Mouse (Mus musculus): ENCODE results near the gene Grifin. TPM values are rescaled to one million over a fixed set of nuclear protein-coding genes. Genes with fewer than 3 reads are reported as not detected.

Grifin gene
- total RNA-seq, 1 experiment from 2014 or later, result not detected

DNA sequence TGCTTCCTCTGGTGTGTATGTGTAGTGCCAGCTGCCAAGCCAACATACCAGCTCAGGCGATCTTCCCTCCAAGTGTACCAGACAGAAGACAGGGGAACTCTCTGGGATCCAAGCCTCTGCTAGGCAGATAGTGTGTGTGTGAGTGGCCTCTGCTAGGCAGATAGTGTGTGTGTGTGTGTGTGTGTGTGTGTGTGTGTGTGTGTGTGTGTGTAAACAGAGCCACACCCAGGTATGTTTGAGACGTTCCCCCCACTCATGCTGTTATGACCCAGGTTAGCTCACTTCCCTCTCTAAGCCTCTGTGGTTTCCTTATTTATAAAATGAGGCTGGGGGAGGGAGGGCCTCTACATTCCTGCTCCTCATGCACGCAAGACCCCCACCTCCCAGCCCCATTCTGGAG, 31.6 kb upstream of the Grifin start:
- peak; percentile 29 for ATAC-seq (replicated peaks; ENCODE audit: insufficient number of reproducible peaks, low FRiP score, low TSS enrichment, poor library complexity, severe bottlenecking)

DNA sequence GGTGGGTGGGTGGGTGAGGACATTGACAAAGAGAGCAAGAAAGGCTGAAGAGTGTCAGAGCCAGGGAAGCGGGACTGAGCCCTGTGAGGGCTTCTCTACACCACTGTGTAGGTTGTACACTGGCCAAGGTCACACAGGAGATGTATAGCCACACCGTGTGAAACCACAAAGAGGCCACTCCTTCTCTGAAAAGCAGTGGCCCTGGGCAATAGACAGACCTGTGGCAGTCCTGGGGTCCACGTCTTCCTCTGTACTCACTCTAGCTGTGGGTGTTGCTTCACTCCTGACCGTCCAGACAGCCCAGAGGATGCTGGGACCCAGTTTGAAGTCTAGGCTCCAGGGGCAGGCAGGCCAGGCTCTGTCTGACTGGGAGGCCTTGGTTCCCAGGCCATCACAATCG, 30.0 kb upstream of the Grifin start:
- ATAC-seq (replicated peaks; ENCODE audit: insufficient number of reproducible peaks, low FRiP score, low TSS enrichment, poor library complexity, severe bottlenecking), result 0 out of 2 replicates have a peak, but pooled peaks have one; percentile 18

DNA sequence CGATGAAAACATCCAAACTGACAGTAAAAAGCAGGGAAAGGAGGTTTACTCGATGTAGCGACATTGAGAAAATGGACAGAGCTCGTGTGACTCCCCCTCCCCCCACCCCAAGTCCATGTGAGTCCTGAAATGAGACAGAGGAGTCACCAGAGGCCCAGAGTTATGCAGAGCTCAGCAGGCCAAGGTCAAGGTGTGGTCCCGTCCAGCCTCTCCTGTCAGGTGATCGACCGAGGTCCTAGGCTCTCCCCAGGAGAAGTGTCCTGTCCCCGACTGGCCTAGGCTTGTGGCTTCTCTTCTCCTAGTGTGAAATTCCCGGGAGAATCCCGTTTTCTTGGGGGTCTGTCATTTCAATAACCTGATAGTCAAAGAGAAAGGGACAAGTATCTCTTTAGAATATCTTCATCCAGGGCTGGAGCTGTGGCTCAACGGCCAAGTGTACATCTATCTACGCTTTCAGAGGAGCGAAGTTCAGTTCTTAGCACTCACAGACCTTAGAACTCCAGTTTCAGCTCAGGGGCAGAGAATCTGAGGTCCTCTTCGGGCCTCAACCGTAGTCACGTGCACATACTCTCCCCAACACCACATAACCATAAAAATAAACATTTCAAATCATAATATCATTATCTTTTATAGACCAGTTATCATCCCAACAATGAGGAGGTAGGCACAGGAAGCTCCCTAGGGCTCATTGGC, 24.4 kb upstream of the Grifin start:
- ATAC-seq (replicated peaks; ENCODE audit: insufficient number of reproducible peaks, low FRiP score, low TSS enrichment, poor library complexity, severe bottlenecking), result no peak

DNA sequence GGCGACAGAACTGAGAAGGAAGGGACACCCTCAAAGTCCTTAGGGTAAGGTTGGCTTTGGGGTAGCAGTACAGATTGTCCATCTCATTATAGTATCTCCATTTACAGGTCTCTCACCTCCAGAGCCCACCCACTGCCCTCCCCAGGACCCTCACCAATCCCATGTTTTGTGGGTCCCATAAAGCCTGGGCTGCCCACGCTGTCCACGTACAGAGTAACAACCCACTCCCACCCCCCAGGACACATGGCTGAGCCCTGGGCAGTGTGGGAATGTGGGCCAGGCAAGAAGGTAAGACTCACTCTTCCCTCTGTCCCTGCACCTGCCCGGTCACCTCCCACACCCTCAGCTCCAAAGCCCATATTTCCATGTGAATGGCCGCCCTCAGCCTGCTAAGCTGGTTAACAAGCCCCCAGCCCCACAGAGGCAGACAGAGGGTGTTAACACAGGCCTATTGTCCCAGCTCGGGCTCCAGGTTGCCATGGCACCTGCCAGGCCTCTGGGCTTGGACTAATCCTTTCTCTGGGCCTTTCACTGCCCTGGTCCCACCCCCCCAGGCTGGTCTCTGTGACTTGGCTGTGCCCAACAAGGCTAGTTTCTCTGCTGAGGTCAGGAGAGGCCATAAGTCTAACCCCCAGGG, 19.0 kb upstream of the Grifin start:
- ATAC-seq (replicated peaks; ENCODE audit: insufficient number of reproducible peaks, low FRiP score, low TSS enrichment, poor library complexity, severe bottlenecking), result no peak

DNA sequence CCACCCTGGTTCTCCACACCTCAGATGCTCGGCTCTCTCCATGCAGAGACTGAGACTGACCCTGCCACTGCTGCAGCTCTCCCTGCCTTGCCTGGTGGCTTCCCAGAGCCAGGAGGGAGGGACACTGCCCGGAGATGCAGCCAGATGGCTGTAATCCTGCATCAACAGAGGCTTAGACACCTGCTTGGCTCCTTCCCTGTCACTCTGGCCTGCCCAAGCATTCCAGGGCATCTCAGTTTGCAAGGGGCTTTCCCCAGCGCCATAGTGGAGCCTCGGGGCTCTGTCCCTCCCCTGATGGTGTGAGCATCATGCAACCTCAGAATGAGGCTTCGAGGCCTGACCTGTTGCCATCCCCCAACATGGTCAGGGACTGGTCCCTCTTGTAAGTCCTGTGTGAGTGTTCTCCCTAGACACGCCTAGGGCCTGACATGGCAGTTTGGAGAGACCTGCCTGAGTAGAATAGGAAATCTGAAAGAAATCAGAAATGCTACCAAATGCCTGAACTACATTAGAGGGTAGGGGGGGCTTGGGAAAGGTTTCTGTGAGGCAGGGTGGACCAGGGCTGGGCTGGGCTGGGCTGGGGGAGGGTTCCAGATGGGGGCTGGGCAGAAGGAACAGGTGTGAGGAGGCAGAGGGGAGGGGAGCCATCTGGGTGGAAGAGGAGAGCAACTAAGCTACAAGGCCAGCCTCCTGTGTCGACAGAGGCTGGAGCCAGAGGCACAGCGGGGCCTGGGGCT, 18.3 kb upstream of the Grifin start:
- ATAC-seq (replicated peaks; ENCODE audit: insufficient number of reproducible peaks, low FRiP score, low TSS enrichment, poor library complexity, severe bottlenecking), result no peak

DNA sequence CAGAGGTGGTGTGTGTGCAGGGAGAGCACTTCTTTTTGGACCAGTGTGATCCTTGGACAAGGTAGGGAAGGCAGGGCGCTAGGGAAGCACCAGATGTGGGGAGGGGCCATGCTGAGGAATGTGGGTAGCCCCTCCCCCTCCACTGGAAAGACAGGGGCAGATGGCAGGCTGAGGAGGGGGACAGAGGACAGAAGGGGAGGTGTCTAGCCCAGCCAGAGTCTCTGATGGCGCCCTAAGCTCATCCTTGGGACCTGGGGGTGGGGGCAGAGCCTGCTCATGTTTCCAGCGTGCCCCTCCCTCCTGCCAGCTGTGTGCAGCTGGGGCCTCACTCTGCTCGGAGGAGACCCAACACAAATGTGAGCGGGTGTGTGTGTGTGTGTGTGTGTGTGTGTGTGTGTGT, 16.7 kb upstream of the Grifin start:
- no peak for ATAC-seq (replicated peaks; ENCODE audit: insufficient number of reproducible peaks, low FRiP score, low TSS enrichment, poor library complexity, severe bottlenecking)

DNA sequence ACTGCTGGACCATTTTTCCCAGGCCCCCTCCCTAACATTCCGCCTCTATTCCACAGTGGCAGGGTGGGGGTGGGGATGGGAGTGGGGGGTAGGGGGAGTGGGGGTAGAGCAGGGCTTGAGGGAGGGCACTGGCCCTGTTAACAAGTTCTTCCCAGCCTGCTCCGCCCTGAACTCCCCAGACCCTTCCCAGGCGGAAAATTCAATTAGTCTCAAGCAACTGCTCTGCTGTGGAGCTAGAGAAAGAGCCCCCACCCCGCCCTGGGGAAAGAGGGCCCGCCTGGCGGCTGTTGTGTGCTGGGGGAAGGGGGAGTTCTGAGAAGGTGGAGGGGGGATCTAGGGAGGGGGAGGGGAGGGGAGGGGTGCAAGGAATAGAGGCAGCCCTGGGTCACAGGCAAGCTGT, 14.9 kb upstream of the Grifin start:
- ATAC-seq (replicated peaks; ENCODE audit: insufficient number of reproducible peaks, low FRiP score, low TSS enrichment, poor library complexity, severe bottlenecking), result no peak

DNA sequence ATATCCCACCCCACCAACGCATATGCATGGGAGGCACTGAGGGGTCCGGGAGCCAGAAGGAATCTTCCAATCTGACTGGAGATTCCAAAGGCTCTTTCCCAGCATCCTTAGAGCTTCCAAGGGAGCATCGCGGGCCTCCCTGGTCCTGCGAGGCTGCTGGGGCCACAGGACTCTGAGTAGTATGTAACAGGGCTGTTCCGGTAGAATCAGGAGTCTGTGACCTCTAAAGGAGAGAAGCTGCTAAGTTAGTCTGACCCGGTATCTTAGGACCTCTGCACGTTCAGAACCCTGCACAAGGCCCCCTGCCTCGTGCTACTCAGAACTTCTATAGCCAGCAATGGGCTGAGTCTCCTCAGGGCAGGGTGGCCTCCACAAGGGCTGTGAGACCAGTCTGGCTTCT, 14.3 kb upstream of the Grifin start:
- no peak for ATAC-seq (replicated peaks; ENCODE audit: insufficient number of reproducible peaks, low FRiP score, low TSS enrichment, poor library complexity, severe bottlenecking)

DNA sequence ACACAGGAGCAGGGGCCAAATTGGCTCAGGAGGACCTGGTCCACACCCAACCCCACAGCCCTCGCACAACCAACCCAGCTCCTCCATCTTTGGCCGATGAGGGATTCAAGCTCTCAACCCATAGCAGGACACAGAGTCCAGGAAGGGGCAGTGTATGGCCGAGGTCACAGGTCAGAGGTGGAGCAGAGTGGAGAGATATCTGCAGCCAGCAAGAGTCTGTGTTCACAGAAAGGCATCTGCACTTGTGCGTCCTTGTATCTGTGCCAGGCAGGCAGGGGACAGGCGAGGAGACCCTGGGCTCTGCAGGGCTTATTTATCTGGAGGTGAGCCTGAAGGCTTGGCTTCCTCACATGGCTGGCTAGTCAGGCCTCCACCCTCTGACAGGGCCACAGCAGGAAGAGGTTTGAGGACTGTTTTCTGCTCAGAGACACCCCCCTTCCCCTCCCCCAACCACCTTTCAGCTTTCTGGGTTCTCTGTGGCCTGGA, 10.6 kb upstream of the Grifin start:
- ATAC-seq (replicated peaks; ENCODE audit: insufficient number of reproducible peaks, low FRiP score, low TSS enrichment, poor library complexity, severe bottlenecking), result no peak

DNA sequence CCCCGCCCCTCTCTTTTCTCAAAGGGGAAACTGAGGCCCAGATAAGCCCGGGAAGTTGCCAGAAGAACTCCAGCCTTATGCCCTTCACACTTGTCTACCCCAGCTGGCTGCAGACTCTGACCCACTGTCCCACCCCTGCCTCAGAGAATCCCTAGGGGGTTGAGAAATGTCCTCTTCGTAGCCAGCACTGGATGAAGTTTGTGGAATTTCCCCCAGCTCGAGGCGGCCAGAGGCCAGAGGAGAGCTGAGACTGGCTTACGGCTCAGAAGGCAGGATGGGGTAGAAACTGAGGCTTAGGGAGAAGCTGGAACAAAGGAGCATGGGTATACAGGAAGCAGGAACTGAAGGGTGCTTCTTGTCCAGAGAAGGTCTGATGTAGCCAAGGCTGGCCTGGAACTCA, 7.7 kb upstream of the Grifin start:
- ATAC-seq (replicated peaks; ENCODE audit: insufficient number of reproducible peaks, low FRiP score, low TSS enrichment, poor library complexity, severe bottlenecking), result no peak

DNA sequence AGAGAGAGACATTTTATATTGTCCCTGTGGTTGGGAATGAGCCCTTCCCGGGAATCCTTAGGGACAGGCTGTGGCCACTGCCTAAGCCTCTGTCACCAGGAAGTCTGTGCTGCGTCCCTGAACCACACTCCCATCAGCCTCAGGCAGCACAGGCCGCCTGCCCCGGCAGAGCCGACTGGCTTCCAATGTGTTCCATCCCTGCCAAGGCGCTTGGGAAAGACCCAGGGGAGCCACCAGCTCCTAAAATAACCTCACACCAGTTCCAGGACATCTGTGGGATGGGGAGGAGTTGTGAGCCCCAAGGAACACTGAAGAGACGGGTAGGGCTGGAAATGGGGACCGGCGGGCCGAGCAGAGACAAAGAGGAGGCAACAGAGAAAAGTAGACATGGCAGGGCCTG, 6.8 kb upstream of the Grifin start:
- no peak for ATAC-seq (replicated peaks; ENCODE audit: insufficient number of reproducible peaks, low FRiP score, low TSS enrichment, poor library complexity, severe bottlenecking)

DNA sequence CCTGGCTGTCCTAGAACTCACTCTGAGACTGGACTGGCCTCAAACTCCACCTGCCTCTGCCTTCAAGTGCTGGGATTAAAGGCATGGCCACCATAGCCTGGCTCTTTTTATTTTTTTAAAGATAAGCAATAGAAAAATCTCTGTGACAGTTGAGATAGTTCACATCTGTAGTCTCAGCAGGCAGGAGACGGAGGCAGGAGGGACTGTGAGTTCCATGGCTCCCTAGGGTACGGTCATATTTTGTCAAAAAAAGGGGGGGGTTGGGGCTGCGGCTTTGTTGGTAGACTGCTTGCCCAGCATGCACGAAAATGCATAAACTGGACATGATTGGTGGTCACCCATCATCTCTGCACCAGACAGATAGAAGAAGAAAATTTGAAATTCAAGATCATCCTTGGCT, 6.3 kb upstream of the Grifin start:
- ATAC-seq (replicated peaks; ENCODE audit: insufficient number of reproducible peaks, low FRiP score, low TSS enrichment, poor library complexity, severe bottlenecking), result no peak

DNA sequence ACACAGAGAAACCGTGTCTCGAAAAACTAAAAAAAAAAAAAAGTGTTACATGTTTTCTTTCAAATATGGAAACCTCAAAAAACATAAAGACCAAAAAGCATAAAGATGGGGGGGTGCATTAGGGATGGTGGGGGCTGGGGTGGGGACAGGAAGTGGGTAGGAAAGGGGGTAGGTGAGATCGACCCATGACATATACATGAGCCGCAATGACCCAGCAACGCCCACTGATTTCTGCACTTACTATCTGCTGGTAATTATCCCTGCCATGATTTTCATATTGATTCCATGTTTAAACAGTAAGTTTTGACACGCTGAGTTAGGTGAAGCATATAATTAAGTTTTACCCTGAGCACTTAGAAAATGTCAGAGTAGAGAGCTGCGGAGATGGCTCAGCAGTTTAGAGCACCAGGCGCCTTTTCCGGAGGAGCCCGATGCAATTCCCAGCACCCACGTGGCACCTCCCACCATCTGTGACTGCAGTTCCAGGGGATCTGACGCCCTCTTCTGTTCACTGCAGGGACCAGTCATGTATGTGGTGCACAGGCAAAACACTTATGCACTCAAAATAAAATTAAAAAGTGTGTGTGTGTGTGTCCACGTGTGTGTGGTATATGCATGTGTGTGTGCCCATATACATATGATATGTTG, 5.5 kb upstream of the Grifin start:
- ATAC-seq (replicated peaks; ENCODE audit: insufficient number of reproducible peaks, low FRiP score, low TSS enrichment, poor library complexity, severe bottlenecking), result no peak

DNA sequence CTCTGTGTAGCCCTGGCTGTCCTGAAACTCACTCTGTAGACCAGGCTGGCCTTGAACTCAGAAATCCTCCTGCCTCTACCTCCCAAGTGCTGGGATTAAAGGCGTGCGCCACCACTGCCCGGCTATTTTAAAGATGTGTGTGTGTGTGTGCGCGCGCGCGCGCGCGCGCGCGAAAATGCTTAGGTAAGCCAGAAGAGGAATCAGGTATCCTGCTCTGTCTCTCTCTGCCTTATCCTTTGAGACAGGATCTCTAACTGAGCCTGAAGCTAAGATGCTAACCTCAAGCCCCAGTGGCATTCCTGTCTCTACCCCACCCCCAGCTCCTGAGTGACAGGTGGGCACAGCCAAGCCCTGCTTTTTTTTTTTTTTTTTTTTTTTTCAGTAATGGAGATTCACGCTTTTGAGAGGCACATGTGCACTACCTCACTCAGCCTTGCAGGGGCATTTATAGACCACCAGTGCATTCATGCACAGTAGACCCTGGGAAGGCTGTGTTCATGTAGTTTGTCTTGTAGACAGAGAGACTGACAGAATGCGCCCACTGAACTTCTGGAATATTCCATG, 4.2 kb upstream of the Grifin start:
- no peak for ATAC-seq (replicated peaks; ENCODE audit: insufficient number of reproducible peaks, low FRiP score, low TSS enrichment, poor library complexity, severe bottlenecking)

DNA sequence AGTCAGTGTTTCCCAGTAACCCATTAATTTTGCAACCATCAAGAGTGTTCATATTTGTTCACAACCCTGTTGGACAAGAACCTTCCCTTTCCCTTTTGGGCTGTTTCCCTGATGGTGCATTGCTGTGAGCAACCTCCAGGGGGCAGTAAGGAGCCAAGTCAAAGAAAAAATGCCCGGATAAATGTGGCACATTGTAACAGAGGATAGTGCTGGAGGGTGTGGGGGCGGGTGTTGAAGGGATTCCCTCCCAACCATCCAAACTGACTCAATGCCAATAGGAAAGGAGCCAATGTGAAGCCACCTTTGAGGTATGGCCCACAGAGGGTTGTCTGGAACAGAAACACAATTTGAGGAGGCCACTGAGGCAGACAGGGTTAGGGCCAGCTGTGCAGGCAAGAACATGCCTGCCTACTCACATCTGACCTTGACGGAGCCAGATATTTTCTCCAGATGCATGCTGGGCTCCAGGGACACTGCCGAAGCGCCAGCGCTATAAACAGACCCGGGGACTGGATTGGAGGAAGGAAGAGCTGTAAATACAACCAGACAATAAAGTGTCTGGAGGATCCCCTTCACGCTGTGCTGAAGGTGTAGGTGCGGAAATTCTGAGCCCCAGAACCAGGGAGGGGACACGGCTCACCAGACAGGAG, 3.6 kb upstream of the Grifin start:
- ATAC-seq (replicated peaks; ENCODE audit: insufficient number of reproducible peaks, low FRiP score, low TSS enrichment, poor library complexity, severe bottlenecking), result peak; percentile 75

DNA sequence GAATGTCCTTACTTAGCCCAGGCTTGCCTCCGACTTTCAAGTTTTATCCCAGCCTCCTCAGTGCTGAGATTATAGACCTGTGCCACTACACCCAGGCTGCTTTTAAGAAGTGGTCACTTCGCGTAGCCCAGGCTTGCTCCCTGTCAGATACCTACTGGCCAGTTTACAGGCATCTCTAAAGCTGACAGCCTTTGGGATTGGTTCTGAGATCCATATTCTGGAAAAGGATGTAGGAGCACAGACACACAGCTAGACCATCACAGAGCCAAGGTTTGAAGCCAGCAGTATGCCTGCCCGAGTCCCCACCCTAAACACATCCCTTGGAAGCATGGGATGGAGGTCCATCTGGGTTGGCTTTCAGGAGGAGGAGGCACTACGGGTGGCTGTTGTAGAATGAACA, 2.9 kb upstream of the Grifin start:
- ATAC-seq (replicated peaks; ENCODE audit: insufficient number of reproducible peaks, low FRiP score, low TSS enrichment, poor library complexity, severe bottlenecking), result no peak

DNA sequence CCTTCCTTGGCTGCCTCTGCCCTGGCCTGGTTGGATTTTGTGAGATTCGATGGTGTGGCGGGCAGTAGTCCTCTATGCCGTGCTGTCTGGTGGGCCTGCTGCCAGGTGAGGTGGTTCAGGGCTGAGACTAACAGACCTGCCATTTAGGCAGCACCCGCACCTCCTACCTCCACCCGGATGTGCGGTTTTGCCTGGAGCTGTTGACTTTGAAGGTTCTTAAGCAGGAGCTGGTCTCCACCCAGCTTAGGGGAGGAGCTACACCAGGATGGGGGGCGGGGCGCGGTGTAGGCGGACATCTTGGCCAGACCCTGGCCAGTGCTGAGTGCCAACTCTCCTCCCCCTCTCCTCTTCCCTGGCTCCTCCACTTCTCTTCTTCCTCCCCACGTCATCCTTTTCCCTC, 2.5 kb upstream of the Grifin start:
- peak; percentile 48 for ATAC-seq (replicated peaks; ENCODE audit: insufficient number of reproducible peaks, low FRiP score, low TSS enrichment, poor library complexity, severe bottlenecking)

DNA sequence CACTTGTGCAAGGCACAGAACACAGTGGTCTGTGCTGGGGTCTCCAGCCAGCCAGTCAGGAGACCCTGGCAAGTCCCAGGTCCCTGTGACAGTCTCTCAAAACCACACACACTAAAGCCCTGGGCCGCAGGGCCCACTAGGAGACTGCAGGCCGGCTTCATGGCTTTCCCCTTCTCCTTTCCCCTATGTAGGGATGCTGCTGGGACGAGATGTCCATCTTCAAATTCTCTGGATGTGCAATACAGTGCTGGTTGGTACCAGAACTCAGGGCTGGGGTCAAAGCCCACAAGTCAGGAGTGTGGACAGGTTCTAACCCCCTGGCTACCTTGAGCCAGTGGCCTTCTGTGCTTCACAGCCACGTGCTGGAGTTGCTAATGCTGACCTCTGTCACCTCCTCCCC, 1.4 kb upstream of the Grifin start:
- no peak for ATAC-seq (replicated peaks; ENCODE audit: insufficient number of reproducible peaks, low FRiP score, low TSS enrichment, poor library complexity, severe bottlenecking)

DNA sequence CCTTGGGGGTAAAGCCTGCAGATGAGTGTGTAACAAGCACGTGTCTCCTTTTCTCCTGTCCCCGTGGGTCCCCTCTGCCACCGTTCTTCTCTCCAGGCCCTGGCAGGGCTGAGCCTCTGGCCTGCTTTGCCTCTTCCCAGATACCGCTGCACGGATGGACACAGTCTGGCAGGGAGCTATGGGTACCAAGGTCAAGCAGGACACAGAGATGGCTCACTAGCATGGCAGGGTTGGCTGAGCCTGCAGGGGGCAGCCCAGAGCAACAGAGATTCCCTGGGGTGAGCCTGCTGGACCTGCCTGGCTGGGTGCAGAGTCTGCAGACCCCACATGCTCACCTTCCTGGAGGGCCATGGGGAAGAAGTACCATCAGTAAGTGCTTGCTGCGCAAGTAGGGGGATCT, 985 bp upstream of the Grifin start:
- ATAC-seq (replicated peaks; ENCODE audit: insufficient number of reproducible peaks, low FRiP score, low TSS enrichment, poor library complexity, severe bottlenecking), result 0 out of 2 replicates have a peak, but pooled peaks have one; percentile 27

All from monocyte, adult 5-6 weeks (primary cell).